Mouse (Mus musculus) MEL (cell line): ENCODE measurements around the gene Cks1brt. TPM values are rescaled to one million over a fixed set of nuclear protein-coding genes. Genes with fewer than 3 reads are reported as not detected.
"Not testable (repeated sequence)": the region's sequence is repeated elsewhere in the genome, so short reads cannot be mapped to it uniquely, and the experiment has no call there.

ENCODE experiments used
- DNase-seq: peaks from one replicate; pipeline ENCODE4 v3.0.0; 2011; ENCODE audit warnings: low read depth, low spot score
- H3K27ac ChIP-seq: 2 replicates; pipeline ENCODE4 v1.5.1; 2012; ENCODE audit warnings: low read depth, mild to moderate bottlenecking, control low read depth, low read length, moderate library complexity; ENCODE audit not compliant: control insufficient read depth
- H3K27me3 ChIP-seq, 2 experiments: fragments of 150-350 bp in 1 of 2; sonication (generic) in 1 of 2; 2 replicates each; pipeline ENCODE4 v1.6.1; 2012; ENCODE audit warnings: low read length in 2 of 2, mild to moderate bottlenecking in 2 of 2, improper control_type of control experiment in 1 of 2, moderate library complexity in 1 of 2; ENCODE audit not compliant: insufficient read depth in 2 of 2, control insufficient read depth in 1 of 2
- H3K36me3 ChIP-seq, 2 experiments: 2 replicates each; pipeline ENCODE4 v1.6.1; 2012 to 2014; ENCODE audit warnings: low read length in 2 of 2, improper control_type of control experiment in 1 of 2, inconsistent platforms in 1 of 2, mild to moderate bottlenecking in 1 of 2; ENCODE audit not compliant: insufficient read depth in 2 of 2, control insufficient read depth in 1 of 2
- H3K4me1 ChIP-seq, 2 experiments: fragments of 150-350 bp in 1 of 2; sonication (generic) in 1 of 2; 2 replicates each; pipeline ENCODE4 v1.6.1; 2012; ENCODE audit warnings: low read length in 2 of 2, improper control_type of control experiment in 1 of 2, mild to moderate bottlenecking in 1 of 2; ENCODE audit not compliant: insufficient read depth in 2 of 2, control insufficient read depth in 1 of 2
- H3K4me3 ChIP-seq, 2 experiments: fragments of 150-350 bp in 1 of 2; sonication (generic) in 1 of 2; 2 replicates each; pipeline ENCODE4 v1.5.1; 2012; ENCODE audit warnings: low read depth in 2 of 2, low read length in 2 of 2, mild to moderate bottlenecking in 2 of 2, moderate library complexity in 2 of 2, control low read depth in 1 of 2, improper control_type of control experiment in 1 of 2; ENCODE audit not compliant: control insufficient read depth in 1 of 2, insufficient read depth in 1 of 2
- H3K79me2 ChIP-seq: 2 replicates; pipeline ENCODE4 v1.6.1; 2012; ENCODE audit warnings: mild to moderate bottlenecking, low read length, moderate library complexity; ENCODE audit not compliant: control insufficient read depth, poor library complexity, insufficient read depth
- H3K9ac ChIP-seq: 2 replicates; pipeline ENCODE4 v1.6.1; 2012; ENCODE audit warnings: low read depth, mild to moderate bottlenecking, control low read depth, low read length, moderate library complexity; ENCODE audit not compliant: control insufficient read depth, poor library complexity, severe bottlenecking
- H3K9me3 ChIP-seq: fragments of 150-350 bp; sonication (generic); replicated peaks from 2 replicates; pipeline ENCODE4 v1.6.1; 2012; ENCODE audit warnings: mild to moderate bottlenecking, low read length, improper control_type of control experiment, moderate library complexity; ENCODE audit not compliant: insufficient read depth
- BHLHE40 ChIP-seq: IDR thresholded peaks from 2 replicates; pipeline ENCODE4 v1.6.1; 2012; ENCODE audit warnings: low read depth, mild to moderate bottlenecking, inconsistent platforms, low read length, improper control_type of control experiment, borderline replicate concordance
- CHD1 ChIP-seq: IDR thresholded peaks from 2 replicates; pipeline ENCODE4 v1.6.1; 2012; ENCODE audit warnings: low read depth, mild to moderate bottlenecking, inconsistent platforms, low read length, improper control_type of control experiment
- CHD2 ChIP-seq: IDR thresholded peaks from 2 replicates; pipeline ENCODE4 v1.6.1; 2011; ENCODE audit warnings: low read length, improper control_type of control experiment
- CTCF ChIP-seq, 3 experiments: IDR thresholded peaks in 2 of 3; conservative IDR thresholded peaks in 1 of 3; 2 replicates each; pipeline ENCODE4 v1.5.1; 2011 to 2012; ENCODE audit warnings: low read length in 3 of 3, low read depth in 2 of 3, mild to moderate bottlenecking in 2 of 3, improper control_type of control experiment in 1 of 3, inconsistent platforms in 1 of 3, mixed read lengths in 1 of 3, moderate library complexity in 1 of 3; ENCODE audit not compliant: control insufficient read depth in 1 of 3, insufficient read depth in 1 of 3, poor library complexity in 1 of 3, severe bottlenecking in 1 of 3
- E2F4 ChIP-seq: IDR thresholded peaks from 2 replicates; pipeline ENCODE4 v1.6.1; 2011; ENCODE audit warnings: low read depth, low read length, improper control_type of control experiment, borderline replicate concordance
- ETS1 ChIP-seq: IDR thresholded peaks from 2 replicates; pipeline ENCODE4 v1.6.1; 2012; ENCODE audit warnings: low read depth, mild to moderate bottlenecking, inconsistent platforms, low read length, improper control_type of control experiment, moderate library complexity
- GABPA ChIP-seq: IDR thresholded peaks from 2 replicates; pipeline ENCODE4 v1.6.1; 2012; ENCODE audit warnings: low read depth, mild to moderate bottlenecking, inconsistent platforms, low read length, improper control_type of control experiment, moderate library complexity
- HCFC1 ChIP-seq: IDR thresholded peaks from 2 replicates; pipeline ENCODE4 v1.6.1; 2012; ENCODE audit warnings: low read depth, mild to moderate bottlenecking, inconsistent platforms, low read length, improper control_type of control experiment, moderate library complexity
- MAX ChIP-seq: IDR thresholded peaks from 2 replicates; pipeline ENCODE4 v1.6.1; 2011; ENCODE audit warnings: low read length, improper control_type of control experiment
- MAZ ChIP-seq: IDR thresholded peaks from 2 replicates; pipeline ENCODE4 v1.6.1; 2012; ENCODE audit warnings: low read depth, mild to moderate bottlenecking, inconsistent platforms, low read length, improper control_type of control experiment
- MEF2A ChIP-seq: IDR thresholded peaks from 2 replicates; pipeline ENCODE4 v1.6.1; 2014; ENCODE audit warnings: low read depth, mild to moderate bottlenecking, inconsistent platforms, low read length, improper control_type of control experiment; ENCODE audit not compliant: poor library complexity, insufficient replicate concordance, severe bottlenecking; ENCODE audit errors: extremely low read depth
- MYB ChIP-seq: IDR thresholded peaks from 2 replicates; pipeline ENCODE4 v1.6.1; 2011; ENCODE audit warnings: mild to moderate bottlenecking, low read depth, low read length, improper control_type of control experiment
- MYC ChIP-seq: IDR thresholded peaks from 2 replicates; pipeline ENCODE4 v1.6.1; 2011; ENCODE audit warnings: low read depth, mild to moderate bottlenecking, low read length, improper control_type of control experiment, moderate library complexity
- NELFE ChIP-seq: IDR thresholded peaks from 2 replicates; pipeline ENCODE4 v1.6.1; 2011; ENCODE audit warnings: low read depth, low read length, improper control_type of control experiment
- NRF1 ChIP-seq: IDR thresholded peaks from 2 replicates; pipeline ENCODE4 v1.6.1; 2014; ENCODE audit warnings: low read depth, mild to moderate bottlenecking, inconsistent platforms, low read length, improper control_type of control experiment, moderate library complexity; ENCODE audit not compliant: poor library complexity, insufficient read depth, severe bottlenecking
- POLR2AphosphoS5 ChIP-seq: IDR thresholded peaks from 2 replicates; pipeline ENCODE4 v1.6.1; 2012; ENCODE audit warnings: low read depth, borderline replicate concordance, mild to moderate bottlenecking, inconsistent platforms, low read length, moderate library complexity, mixed read lengths
- RAD21 ChIP-seq: IDR thresholded peaks from 2 replicates; pipeline ENCODE4 v1.6.1; 2011; ENCODE audit warnings: mild to moderate bottlenecking, low read depth, low read length, improper control_type of control experiment
- RCOR1 ChIP-seq: IDR thresholded peaks from 2 replicates; pipeline ENCODE4 v1.6.1; 2012; ENCODE audit warnings: low read depth, mild to moderate bottlenecking, inconsistent platforms, low read length, improper control_type of control experiment
- SMC3 ChIP-seq: IDR thresholded peaks from 2 replicates; pipeline ENCODE4 v1.6.1; 2011; ENCODE audit warnings: low read depth, low read length, improper control_type of control experiment
- TAL1 ChIP-seq: IDR thresholded peaks from 2 replicates; pipeline ENCODE4 v1.6.1; 2012; ENCODE audit warnings: mild to moderate bottlenecking, inconsistent platforms, low read length, moderate library complexity, mixed read lengths
- UBTF ChIP-seq: IDR thresholded peaks from 2 replicates; pipeline ENCODE4 v1.6.1; 2012; ENCODE audit warnings: low read depth, mild to moderate bottlenecking, inconsistent platforms, low read length, improper control_type of control experiment, moderate library complexity, borderline replicate concordance; ENCODE audit not compliant: insufficient read depth
- USF2 ChIP-seq, 2 experiments: IDR thresholded peaks; 2 replicates each; pipeline ENCODE4 v1.6.1; 2011 to 2012; ENCODE audit warnings: improper control_type of control experiment in 2 of 2, low read length in 2 of 2, borderline replicate concordance in 1 of 2, inconsistent platforms in 1 of 2, low read depth in 1 of 2, mild to moderate bottlenecking in 1 of 2; ENCODE audit not compliant: insufficient read depth in 1 of 2
- ZNF384 ChIP-seq: IDR thresholded peaks from 2 replicates; pipeline ENCODE4 v1.6.1; 2012; ENCODE audit warnings: low read depth, mild to moderate bottlenecking, inconsistent platforms, low read length, improper control_type of control experiment
- polyA plus RNA-seq, 2 experiments: library from polyadenylated mRNA; stranded (reverse) in 1 of 2; unstranded in 1 of 2; fragments of >175 nt in 1 of 2; fragments of >200 nt in 1 of 2; gene quantifications; 2 replicates each; pipeline versions ENCODE4 v1.2.1 to v1.2.4; 2012; ENCODE audit warnings: low replicate concordance in 2 of 2, low read depth in 1 of 2; ENCODE audit not compliant: insufficient read length in 2 of 2, insufficient read depth in 1 of 2, missing spikeins in 1 of 2
- total RNA-seq: library from RNA; depleted of rRNA; stranded (reverse); fragments of 300-350 nt; gene quantifications from 2 replicates; pipeline ENCODE4 v1.2.3, GENCODE M21; 2012

The Cks1brt gene
- total and polyA plus RNA-seq, 3 experiments = not detected

DNA sequence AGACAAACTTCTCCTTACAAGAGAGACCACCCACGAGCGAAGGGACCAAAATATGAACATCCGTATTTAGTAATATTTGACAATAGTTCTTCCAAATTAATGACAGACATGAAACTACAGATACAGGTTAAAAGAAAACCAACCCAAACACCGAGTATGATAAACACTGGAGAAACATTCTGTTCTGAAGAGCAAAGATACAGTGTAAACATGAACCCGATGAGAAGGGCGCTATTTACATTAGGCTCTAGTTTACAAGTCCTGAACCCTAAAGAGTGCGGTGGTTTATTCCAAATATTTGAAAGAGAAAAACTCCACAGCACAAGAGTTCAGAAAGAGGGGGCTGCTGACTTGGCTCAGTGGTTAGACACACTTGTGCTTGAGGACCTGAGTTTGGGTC lies 34.7 kb upstream of the Cks1brt start:
- H3K27ac ChIP-seq = no peak overlapping the region
- H3K9ac ChIP-seq = no peak overlapping the region
- no peaks in the 10 kb centered on the region for H3K79me2 ChIP-seq
- no peaks in the 10 kb centered on the region for H3K4me1 ChIP-seq
- H3K9me3 ChIP-seq = no peaks in the 10 kb centered on the region
- H3K36me3 ChIP-seq = no peaks in the 10 kb centered on the region
- no peak overlapping the region for H3K4me3 ChIP-seq
- DNase-seq = no peak
- TF ChIP-seq MAX = no peak
- no peak for TF ChIP-seq USF2 (IDR thresholded peaks at IDR 0.05; ENCODE audit: borderline replicate concordance in 1 of 2, insufficient read depth in 1 of 2, low read depth in 1 of 2, low read length in 2 of 2)
- TF ChIP-seq ZNF384 = no peak
- no peak for TF ChIP-seq NRF1
- TF ChIP-seq TAL1 = no peak
- TF ChIP-seq MYC = no peak
- no peak for TF ChIP-seq ETS1
- TF ChIP-seq HCFC1 = no peak
- no peak for TF ChIP-seq NELFE
- TF ChIP-seq GABPA = no peak
- no peak for TF ChIP-seq CHD2
- TF ChIP-seq MYB = no peak
- TF ChIP-seq E2F4 = no peak
- TF ChIP-seq POLR2AphosphoS5 = no peak
- no peak for TF ChIP-seq BHLHE40
- TF ChIP-seq RAD21 = no peak
- no peak for TF ChIP-seq MEF2A
- TF ChIP-seq SMC3 = no peak
- no peak for TF ChIP-seq CHD1
- TF ChIP-seq MAZ = no peak
- H3K27me3 ChIP-seq = no peaks in the 10 kb centered on the region

GRCm38 (mm10) chr8:85119052-85119981 lies 32.4 kb upstream of the Cks1brt start:
- H3K36me3 ChIP-seq = no peaks in the 10 kb centered on the region
- no peak for DNase-seq
- no peaks in the 10 kb centered on the region for H3K9me3 ChIP-seq
- H3K4me3 ChIP-seq = no peak overlapping the region
- no peak overlapping the region for H3K9ac ChIP-seq
- TF ChIP-seq RCOR1 (no peak), CTCF (IDR thresholded peaks at IDR 0.05 in 2 of 3, conservative IDR thresholded peaks at IDR 0.05 in 1 of 3; ENCODE audit: control insufficient read depth in 1 of 3, insufficient read depth in 1 of 3, low read depth in 2 of 3, low read length in 3 of 3, poor library complexity in 1 of 3, severe bottlenecking in 1 of 3) (no peak), UBTF (no peak), CHD2 (no peak), MYC (no peak)
- H3K27ac ChIP-seq = no peak overlapping the region
- H3K27me3 ChIP-seq = no peaks in the 10 kb centered on the region
- no peaks in the 10 kb centered on the region for H3K4me1 ChIP-seq
- no peaks in the 10 kb centered on the region for H3K79me2 ChIP-seq

- not testable (repeated sequence) for H3K4me1 ChIP-seq, DNase-seq, H3K9me3 ChIP-seq, H3K4me3 ChIP-seq, H3K79me2 ChIP-seq, H3K27ac ChIP-seq, H3K27me3 ChIP-seq, H3K9ac ChIP-seq, H3K36me3 ChIP-seq
These were observed 31.5 kb upstream of the Cks1brt start for GRCm38 (mm10) chr8:85120251-85120650.
